Mouse (Mus musculus): ENCODE results near the gene Gnao1. TPM values are rescaled to one million over a fixed set of nuclear protein-coding genes. Genes with fewer than 3 reads are reported as not detected.

The Gnao1 gene
- polyA plus RNA-seq, 1 experiment from 2014 or later, result 9.4 TPM

DNA sequence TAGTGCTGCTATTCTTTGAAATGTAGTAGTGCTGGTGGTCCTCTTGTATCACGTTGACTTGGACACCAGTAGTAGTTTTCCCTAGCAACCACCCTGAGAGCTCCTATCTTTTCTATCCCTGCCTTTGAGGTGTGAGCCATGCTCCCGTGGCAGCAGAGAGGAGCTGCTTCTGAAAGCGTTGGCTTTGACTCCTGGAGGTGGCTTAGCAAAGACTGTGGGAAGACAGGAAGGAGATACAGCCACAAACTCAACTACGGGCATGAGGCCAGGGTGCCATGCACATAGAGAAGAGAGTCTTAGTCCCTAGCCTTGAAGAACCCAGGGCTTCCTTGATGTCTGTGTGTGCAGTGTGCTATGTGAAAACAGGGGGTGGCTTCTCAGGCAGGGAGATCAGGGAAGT lies 10.2 kb downstream of the Gnao1 start:
- Histone ChIP-seq H3K36me3 (no peaks in the 10 kb centered on the region), H3K4me3 (no peak overlapping the region), H3K4me2 (no peak overlapping the region), H3K9ac (no peak overlapping the region), H3K9me3 (no peaks in the 10 kb centered on the region), H3K4me1 (peaks cover 10% of the 10 kb centered on the region; the same call in 1 of the 2 replicates), H3K27ac (no peak overlapping the region), H3K27me3 (no peaks in the 10 kb centered on the region)
- ATAC-seq (ENCODE audit: insufficient number of reproducible peaks, insufficient read depth, low FRiP score, low TSS enrichment, low read depth), result no peak
- WGBS, result 81% methylated on average over 4 of the region's 4 CpGs

DNA sequence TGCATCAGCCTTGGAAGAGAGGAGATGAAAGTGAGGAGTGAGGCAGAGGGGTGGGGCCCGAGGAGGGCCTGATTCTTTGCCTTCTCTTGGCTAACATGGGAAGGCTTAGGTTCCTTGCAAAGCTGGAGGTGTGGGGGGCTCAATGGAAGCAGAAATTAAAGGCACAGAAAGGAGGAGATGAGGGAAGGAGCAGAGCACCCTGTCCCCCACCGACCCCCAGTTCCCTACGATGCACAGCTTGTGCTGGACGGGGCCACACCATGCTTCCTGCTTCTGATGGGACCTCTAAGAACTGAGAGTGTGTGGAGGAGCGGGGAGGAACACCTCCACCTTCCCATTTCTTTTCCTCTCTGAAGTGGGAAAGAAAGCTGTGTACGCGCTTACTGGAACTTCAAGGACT lies 11.6 kb downstream of the Gnao1 start:
- WGBS, result 91% methylated on average over 7 of the region's 7 CpGs
- ATAC-seq (ENCODE audit: insufficient number of reproducible peaks, insufficient read depth, low FRiP score, low TSS enrichment, low read depth), result no peak
- Histone ChIP-seq H3K9me3 (no peaks in the 10 kb centered on the region), H3K4me3 (no peak overlapping the region), H3K27me3 (no peaks in the 10 kb centered on the region), H3K27ac (no peak overlapping the region), H3K4me2 (no peak overlapping the region), H3K4me1 (peaks cover 10% of the 10 kb centered on the region; the same call in 1 of the 2 replicates), H3K9ac (no peak overlapping the region), H3K36me3 (no peaks in the 10 kb centered on the region)

GRCm38 (mm10) chr8:93825317-93825716 lies 15.6 kb downstream of the Gnao1 start:
- Histone ChIP-seq H3K9ac (no peak overlapping the region), H3K9me3 (no peaks in the 10 kb centered on the region), H3K4me3 (no peak overlapping the region), H3K36me3 (no peaks in the 10 kb centered on the region), H3K27me3 (no peaks in the 10 kb centered on the region), H3K4me1 (peaks cover 5% of the 10 kb centered on the region; the same call in 1 of the 2 replicates), H3K27ac (no peak overlapping the region), H3K4me2 (no peak overlapping the region)
- 64% methylated on average over 4 of the region's 4 CpGs for WGBS
- ATAC-seq (ENCODE audit: insufficient number of reproducible peaks, insufficient read depth, low FRiP score, low TSS enrichment, low read depth), result no peak

- Histone ChIP-seq H3K9me3 (no peaks in the 10 kb centered on the region), H3K9ac (no peak overlapping the region), H3K4me1 (no peaks in the 10 kb centered on the region), H3K27ac (no peak overlapping the region), H3K4me3 (no peak overlapping the region), H3K36me3 (no peaks in the 10 kb centered on the region), H3K27me3 (no peaks in the 10 kb centered on the region), H3K4me2 (no peak overlapping the region)
- no peak for ATAC-seq (ENCODE audit: insufficient number of reproducible peaks, insufficient read depth, low FRiP score, low TSS enrichment, low read depth)
- 73% methylated on average over 3 of the region's 3 CpGs for WGBS
Measured at GRCm38 (mm10) chr8:93830626-93831025, 20.9 kb downstream of the Gnao1 start.

DNA sequence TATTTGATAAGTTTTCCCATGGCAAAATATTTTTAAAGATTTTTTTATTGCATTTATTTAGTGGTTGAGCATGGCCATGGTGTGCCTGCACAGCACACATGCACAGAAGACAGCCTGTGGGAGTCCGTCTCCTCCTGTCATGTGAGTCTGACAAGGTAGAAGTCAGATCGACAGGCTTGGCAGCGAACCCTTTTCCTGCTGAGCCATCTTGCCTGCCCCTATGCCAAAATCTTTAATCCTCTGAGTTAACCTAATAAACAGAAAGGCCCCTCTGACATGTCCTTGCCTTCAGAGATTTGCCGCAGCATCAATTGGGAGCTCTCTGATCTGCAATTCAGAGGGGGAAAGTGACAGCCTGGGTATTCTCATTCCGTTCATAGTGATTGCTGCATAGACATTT lies 26.0 kb downstream of the Gnao1 start:
- H3K36me3 ChIP-seq, result no peaks in the 10 kb centered on the region
- H3K4me2 ChIP-seq, result no peak overlapping the region
- H3K27ac ChIP-seq, result no peak overlapping the region
- H3K27me3 ChIP-seq, result no peaks in the 10 kb centered on the region
- H3K4me3 ChIP-seq, result no peak overlapping the region
- WGBS, result 57% methylated on average over 5 of the region's 5 CpGs
- ATAC-seq (ENCODE audit: insufficient number of reproducible peaks, insufficient read depth, low FRiP score, low TSS enrichment, low read depth), result no peak
- H3K9ac ChIP-seq, result no peak overlapping the region
- peaks cover 27% of the 10 kb centered on the region for H3K4me1 ChIP-seq
- H3K9me3 ChIP-seq, result no peaks in the 10 kb centered on the region

DNA sequence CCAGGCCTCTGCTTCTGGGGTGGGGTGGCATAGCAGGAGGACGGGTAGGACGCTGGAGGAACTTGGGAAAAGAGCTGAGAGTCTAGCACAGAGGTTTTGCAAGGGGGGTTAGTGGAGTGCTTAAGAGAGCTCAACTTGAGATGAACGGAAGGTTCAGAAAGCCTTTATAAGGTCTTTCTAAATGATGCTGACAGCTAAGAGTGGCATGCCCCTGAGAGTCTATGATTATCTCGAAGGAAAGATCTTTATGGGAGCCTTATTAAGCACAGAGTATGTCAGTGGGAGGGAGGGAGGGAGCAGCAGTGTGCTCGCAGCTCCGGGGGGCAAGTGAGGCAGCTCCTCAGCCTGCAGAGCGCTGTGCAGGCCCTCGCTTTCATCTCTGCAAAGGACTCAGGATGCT lies 29.3 kb downstream of the Gnao1 start:
- H3K9me3 ChIP-seq, result no peaks in the 10 kb centered on the region
- peaks cover 45% of the 10 kb centered on the region for H3K4me1 ChIP-seq
- no peak overlapping the region for H3K4me2 ChIP-seq
- H3K27ac ChIP-seq, result no peak overlapping the region
- H3K27me3 ChIP-seq, result no peaks in the 10 kb centered on the region
- H3K36me3 ChIP-seq, result no peaks in the 10 kb centered on the region
- ATAC-seq (ENCODE audit: insufficient number of reproducible peaks, insufficient read depth, low FRiP score, low TSS enrichment, low read depth), result no peak
- no peak overlapping the region for H3K9ac ChIP-seq
- WGBS, result 20% methylated on average over 8 of the region's 8 CpGs
- H3K4me3 ChIP-seq, result no peak overlapping the region

DNA sequence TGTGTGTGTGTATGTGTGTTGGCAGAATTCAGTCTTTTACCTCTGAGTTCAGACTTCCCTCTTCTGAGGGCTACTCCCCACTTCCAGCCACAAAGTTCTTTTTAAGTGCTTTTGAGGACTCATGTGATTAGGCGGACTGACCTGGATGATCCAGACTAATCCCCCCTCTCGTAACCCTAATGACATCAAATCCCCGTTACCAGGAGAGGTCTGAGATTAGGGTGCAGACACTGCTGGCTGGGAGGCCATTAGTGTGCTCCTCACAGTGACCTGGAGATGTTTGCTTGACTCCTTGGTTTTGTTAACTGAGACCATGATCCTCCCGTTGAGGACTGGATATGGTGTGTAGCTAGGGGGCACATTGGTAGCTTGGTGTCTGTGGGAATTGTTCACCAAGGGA lies 30.7 kb downstream of the Gnao1 start:
- Histone ChIP-seq H3K27ac (0 out of 2 replicates have a peak overlapping the region, but pooled peaks have one; percentile 22), H3K4me3 (no peak overlapping the region), H3K27me3 (no peaks in the 10 kb centered on the region), H3K36me3 (no peaks in the 10 kb centered on the region), H3K4me1 (peaks cover 49% of the 10 kb centered on the region), H3K9ac (no peak overlapping the region), H3K9me3 (no peaks in the 10 kb centered on the region), H3K4me2 (peak overlapping the region; percentile 35)
- no peak for ATAC-seq (ENCODE audit: insufficient number of reproducible peaks, insufficient read depth, low FRiP score, low TSS enrichment, low read depth)
- 61% methylated on average over 4 of the region's 4 CpGs for WGBS

DNA sequence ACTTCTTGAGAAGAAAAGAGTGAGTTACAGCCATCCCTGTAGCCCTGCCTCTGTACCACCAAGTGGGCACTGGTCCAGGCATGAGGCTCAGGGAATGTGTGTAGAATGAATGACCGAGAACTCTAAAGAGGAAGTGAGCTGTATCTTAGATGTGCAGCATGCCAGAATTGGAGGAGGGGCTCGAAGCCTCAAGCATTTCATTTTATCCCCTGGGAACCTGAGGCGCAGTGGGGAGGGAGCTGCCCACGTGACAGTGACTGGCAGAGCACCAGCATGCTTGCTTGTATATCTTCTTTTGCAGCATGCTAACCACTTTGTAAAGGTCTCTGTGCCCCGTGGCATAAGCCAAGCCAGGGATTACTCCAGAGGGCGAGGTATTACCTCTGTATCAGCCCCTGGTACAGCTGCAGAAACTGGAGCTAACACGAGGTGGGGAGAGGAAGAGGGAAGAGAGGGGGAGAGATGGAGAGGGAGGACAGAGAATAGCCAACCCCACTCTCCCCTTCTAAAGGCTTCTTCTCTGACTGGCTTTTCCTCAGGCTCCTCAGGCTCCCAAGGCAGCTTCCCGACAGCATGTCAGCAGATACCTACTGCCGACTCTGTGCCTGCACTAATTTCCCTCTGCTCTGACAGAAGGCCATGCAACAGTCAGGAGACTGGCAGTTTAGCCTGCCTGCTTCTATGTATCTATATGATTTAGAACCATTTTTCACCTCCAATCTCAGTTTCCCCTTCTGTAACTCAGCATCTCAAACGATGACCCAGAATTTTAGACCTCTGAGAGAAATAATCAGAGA lies 31.4 kb downstream of the Gnao1 start:
- H3K4me1 ChIP-seq, result peaks cover 49% of the 10 kb centered on the region
- H3K9me3 ChIP-seq, result no peaks in the 10 kb centered on the region
- H3K9ac ChIP-seq, result peak overlapping the region; percentile 52; the same call in 1 of the 2 replicates
- no peak overlapping the region for H3K4me3 ChIP-seq
- 25% methylated on average over 10 of the region's 10 CpGs for WGBS
- H3K27ac ChIP-seq, result peak overlapping the region; percentile 22; the same call in 1 of the 2 replicates
- H3K4me2 ChIP-seq, result peak overlapping the region; percentile 35
- ATAC-seq (ENCODE audit: insufficient number of reproducible peaks, insufficient read depth, low FRiP score, low TSS enrichment, low read depth), result peak; percentile 18; the same call in 1 of the 2 replicates
- no peaks in the 10 kb centered on the region for H3K36me3 ChIP-seq
- H3K27me3 ChIP-seq, result no peaks in the 10 kb centered on the region

GRCm38 (mm10) chr8:93842574-93842973 lies 32.8 kb downstream of the Gnao1 start:
- no peak overlapping the region for H3K4me2 ChIP-seq
- ATAC-seq (ENCODE audit: insufficient number of reproducible peaks, insufficient read depth, low FRiP score, low TSS enrichment, low read depth), result no peak
- peaks cover 49% of the 10 kb centered on the region for H3K4me1 ChIP-seq
- H3K4me3 ChIP-seq, result no peak overlapping the region
- H3K9me3 ChIP-seq, result no peaks in the 10 kb centered on the region
- H3K27me3 ChIP-seq, result no peaks in the 10 kb centered on the region
- 90% methylated on average over 4 of the region's 4 CpGs for WGBS
- H3K9ac ChIP-seq, result no peak overlapping the region
- no peak overlapping the region for H3K27ac ChIP-seq
- no peaks in the 10 kb centered on the region for H3K36me3 ChIP-seq

DNA sequence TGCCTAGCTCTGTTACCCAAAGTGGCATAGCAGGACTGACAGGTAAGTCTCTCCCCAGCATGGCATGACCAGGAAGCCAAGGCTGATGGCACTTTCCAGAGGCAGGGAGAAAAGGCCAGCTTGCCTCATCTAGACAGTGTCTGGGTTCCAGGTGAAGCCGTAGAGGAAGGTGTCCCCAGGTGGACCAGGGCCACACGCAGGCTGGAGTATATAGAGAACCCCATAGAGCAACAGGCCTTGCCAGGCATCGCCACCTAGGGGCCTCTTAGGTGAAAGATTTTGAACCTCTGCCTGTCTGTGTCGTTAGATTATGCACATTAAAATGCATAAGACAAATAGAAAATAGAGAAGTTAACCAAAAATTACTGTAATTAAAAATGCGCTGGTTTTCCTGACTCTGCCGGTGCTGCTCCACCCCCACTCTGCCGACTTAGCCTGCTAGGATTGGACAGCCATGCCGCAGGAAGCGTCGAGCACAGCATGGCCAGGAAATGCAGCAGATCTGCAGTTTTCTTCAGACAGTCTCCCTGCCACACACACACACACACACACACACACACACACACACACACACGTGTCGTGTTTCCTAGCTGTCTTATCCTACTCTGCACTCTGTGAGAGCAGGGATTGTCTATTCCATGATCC lies 34.2 kb downstream of the Gnao1 start:
- Histone ChIP-seq H3K36me3 (no peaks in the 10 kb centered on the region), H3K27ac (no peak overlapping the region), H3K4me1 (peaks cover 35% of the 10 kb centered on the region), H3K4me2 (0 out of 2 replicates have a peak overlapping the region, but pooled peaks have one; percentile 11), H3K4me3 (no peak overlapping the region), H3K9me3 (no peaks in the 10 kb centered on the region), H3K27me3 (no peaks in the 10 kb centered on the region), H3K9ac (no peak overlapping the region)
- ATAC-seq (ENCODE audit: insufficient number of reproducible peaks, insufficient read depth, low FRiP score, low TSS enrichment, low read depth), result no peak
- 38% methylated on average over 12 of the region's 12 CpGs for WGBS

DNA sequence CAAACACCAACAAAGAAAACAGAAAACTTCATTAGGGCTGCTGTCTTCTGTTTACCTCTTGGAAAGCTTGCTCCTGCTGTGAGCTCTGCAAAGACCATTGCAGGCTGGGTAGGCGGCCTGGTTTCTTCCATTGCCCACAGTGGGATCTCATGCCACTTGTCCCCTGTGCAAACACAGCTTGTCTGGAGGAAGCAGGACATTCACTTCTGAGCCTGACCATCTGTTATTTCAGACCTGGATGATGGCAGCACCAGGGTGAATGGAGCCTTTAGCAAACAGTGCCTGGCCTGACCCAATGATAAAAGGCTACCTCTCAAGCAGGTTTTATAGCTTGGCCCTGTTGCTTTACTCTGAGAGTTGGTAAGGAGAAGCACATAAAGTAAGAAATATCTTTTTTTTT lies 35.4 kb downstream of the Gnao1 start:
- Histone ChIP-seq H3K27ac (no peak overlapping the region), H3K4me1 (peaks cover 26% of the 10 kb centered on the region), H3K9me3 (no peaks in the 10 kb centered on the region), H3K36me3 (no peaks in the 10 kb centered on the region), H3K9ac (no peak overlapping the region), H3K27me3 (no peaks in the 10 kb centered on the region), H3K4me2 (no peak overlapping the region), H3K4me3 (no peak overlapping the region)
- 83% methylated on average over 1 of the region's 1 CpGs for WGBS
- no peak for ATAC-seq (ENCODE audit: insufficient number of reproducible peaks, insufficient read depth, low FRiP score, low TSS enrichment, low read depth)

All from embryonic facial prominence, embryonic 13.5 days (tissue).